Mouse (Mus musculus) forebrain, postnatal 0 days (tissue): ENCODE results near the gene Fxyd3. TPM values are rescaled to one million over a fixed set of nuclear protein-coding genes. Genes with fewer than 3 reads are reported as not detected.
A peak's percentile ranks its signal among the peaks of the same experiment; 100 is the strongest.

Experiments used
- ATAC-seq: fragments of 200-750 bp; cut with Nextera tagmentation; 2 replicates; pipeline ENCODE4 v1.8.0; 2017; ENCODE audit warnings: mild to moderate bottlenecking, moderate library complexity
- DNase-seq: peaks from one replicate; pipeline ENCODE4 v3.0.0-alpha.2; 2015
- H3K27ac ChIP-seq: fragments of 300-500 bp; sonication (generic); 2 replicates; pipeline ENCODE4 v1.5.1; 2014; ENCODE audit warnings: low read depth, mild to moderate bottlenecking, antibody characterized with exemption, low read length, moderate library complexity, mixed read lengths
- H3K27me3 ChIP-seq: fragments of 300-500 bp; sonication (generic); 2 replicates; pipeline ENCODE4 v1.6.1; 2014; ENCODE audit warnings: mild to moderate bottlenecking, low read length, mixed read lengths; ENCODE audit not compliant: insufficient read depth
- H3K36me3 ChIP-seq: fragments of 300-500 bp; sonication (generic); 2 replicates; pipeline ENCODE4 v1.6.1; 2014; ENCODE audit warnings: mild to moderate bottlenecking, moderate library complexity; ENCODE audit not compliant: insufficient read depth
- H3K4me1 ChIP-seq: fragments of 300-500 bp; sonication (generic); 2 replicates; pipeline ENCODE4 v1.6.1; 2014; ENCODE audit warnings: antibody characterized with exemption; ENCODE audit not compliant: insufficient read depth
- H3K4me2 ChIP-seq: fragments of 300-500 bp; sonication (generic); 2 replicates; pipeline ENCODE4 v1.6.1; 2014; ENCODE audit warnings: low read depth, mild to moderate bottlenecking, moderate library complexity
- H3K4me3 ChIP-seq: fragments of 300-500 bp; sonication (generic); 2 replicates; pipeline ENCODE4 v1.5.1; 2014; ENCODE audit warnings: low read depth, low read length, mixed read lengths
- H3K9ac ChIP-seq: fragments of 300-500 bp; sonication (generic); 2 replicates; pipeline ENCODE4 v1.6.1; 2014; ENCODE audit warnings: mild to moderate bottlenecking
- H3K9me3 ChIP-seq: fragments of 300-500 bp; sonication (generic); 2 replicates; pipeline ENCODE4 v1.6.1; 2016; ENCODE audit warnings: low read length
- CTCF ChIP-seq: sonication (generic); IDR thresholded peaks from 2 replicates; pipeline ENCODE4 v1.5.1; 2016; ENCODE audit warnings: antibody characterized with exemption, control low read depth, low read depth
- WGBS: fragments of 180-500 bp; shearing (Covaris S2); extraction: QIAGEN DNeasy Blood & Tissue Kit; methylation state at CpG from one replicate; pipeline ENCODE4 v1.1.7; 2014; 5-methylcytosine and 5-hydroxymethylcytosine counted together
- polyA plus RNA-seq: library from polyadenylated mRNA; unstranded; fragments of >200 nt; fragmentation: Nextera tagmentation; extraction: Ambion mirVana; gene quantifications from 2 replicates; pipeline ENCODE4 v1.2.1, GENCODE M21; 2015
- total RNA-seq: library from RNA; depleted of rRNA; stranded (reverse); fragments of >200 nt; gene quantifications from 2 replicates; pipeline ENCODE4 v1.2.3, GENCODE M21; 2014; rRNA removed

Gene Fxyd3
- total RNA-seq = not detected in 2 replicates
- polyA plus RNA-seq = not detected in 2 replicates

DNA sequence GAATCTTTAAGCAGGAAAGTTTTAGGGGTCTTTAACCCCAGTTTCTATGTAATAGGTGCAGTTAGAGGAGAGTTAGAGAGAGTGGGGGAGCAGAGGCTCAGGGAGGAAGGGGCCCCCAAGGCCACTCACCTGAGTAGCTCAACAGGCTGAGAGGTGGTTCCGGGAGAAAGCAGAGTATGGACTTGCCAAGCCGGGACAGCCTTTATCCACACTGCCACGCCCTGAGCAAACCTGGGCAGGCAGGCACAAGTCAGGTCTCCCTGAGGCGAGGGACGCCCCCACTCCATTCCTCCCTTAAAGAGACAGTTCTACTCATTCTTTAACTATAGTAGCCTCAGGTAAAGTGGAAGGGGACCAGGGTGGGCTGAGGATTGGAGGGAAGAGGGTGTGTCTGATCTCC, at the start of gene Fxyd3:
TSS of gene Fxyd3 (minus strand) at position 213 of the 400 bp plus-strand sequence.
- Histone ChIP-seq H3K27ac (no peak within 1 kb of the TSS), H3K9ac (no peak within 1 kb of the TSS), H3K4me3 (no peak within 1 kb of the TSS), H3K4me2 (no peak within 1 kb of the TSS), H3K4me1 (no peaks in the 10 kb centered on the region), H3K36me3 (no peaks in the 10 kb centered on the region), H3K9me3 (no peaks in the 10 kb centered on the region), H3K27me3 (no peaks in the 10 kb centered on the region)
- WGBS = 72% methylated on average over 5 of the region's 5 CpGs
- TF ChIP-seq CTCF = no peak
- no peak for DNase-seq
- ATAC-seq = no peak

DNA sequence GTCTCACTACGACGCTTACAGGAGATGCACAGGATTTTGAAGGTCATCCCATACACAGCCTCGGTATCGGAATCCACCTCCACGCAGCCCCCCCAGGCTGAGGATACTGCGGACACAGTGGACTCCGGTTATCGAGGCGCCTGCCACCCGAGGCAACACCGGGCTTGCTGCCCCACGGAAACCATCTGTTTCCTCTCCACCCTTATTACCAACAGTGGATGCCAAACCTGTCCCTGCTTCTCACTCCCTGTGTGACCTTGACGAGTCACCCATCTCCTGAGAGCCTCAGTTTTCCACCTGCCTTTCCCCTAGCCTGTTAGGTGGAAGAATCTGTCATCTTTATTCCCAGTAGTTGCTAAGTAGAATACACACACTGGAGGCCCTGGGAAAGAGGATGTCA, 48.6 kb upstream of the Fxyd3 start:
- H3K4me1 ChIP-seq = no peaks in the 10 kb centered on the region
- no peak for ATAC-seq
- H3K27ac ChIP-seq = no peak overlapping the region
- no peaks in the 10 kb centered on the region; the same call in 1 of the 2 replicates for H3K27me3 ChIP-seq
- no peak overlapping the region for H3K4me3 ChIP-seq
- no peaks in the 10 kb centered on the region for H3K9me3 ChIP-seq
- H3K36me3 ChIP-seq = peaks cover 17% of the 10 kb centered on the region
- 89% methylated on average over 13 of the region's 13 CpGs for WGBS
- no peak for TF ChIP-seq CTCF
- DNase-seq = no peak
- no peak overlapping the region for H3K9ac ChIP-seq
- H3K4me2 ChIP-seq = no peak overlapping the region

DNA sequence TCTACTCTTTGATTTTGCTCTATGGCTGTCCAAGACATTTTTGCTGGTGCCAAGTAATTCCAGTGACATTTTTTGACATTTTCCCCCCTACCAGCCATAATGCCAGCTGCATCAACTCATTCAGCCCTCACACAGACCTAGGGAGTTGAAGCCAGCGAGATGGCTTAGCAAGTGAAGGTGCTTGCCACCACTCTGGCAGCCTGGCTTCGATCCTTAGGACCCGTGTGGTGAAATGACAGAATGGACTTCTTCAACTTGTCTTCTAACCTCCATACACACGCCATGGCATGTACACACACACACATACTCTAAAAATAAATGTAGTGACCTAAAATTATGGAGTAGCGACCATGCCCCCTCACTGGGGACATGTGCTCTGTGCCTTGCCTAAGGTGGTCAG, 47.9 kb upstream of the Fxyd3 start:
- Histone ChIP-seq H3K27ac (no peak overlapping the region), H3K9ac (no peak overlapping the region), H3K4me3 (no peak overlapping the region), H3K4me1 (no peaks in the 10 kb centered on the region), H3K9me3 (no peaks in the 10 kb centered on the region), H3K4me2 (no peak overlapping the region), H3K27me3 (no peaks in the 10 kb centered on the region; the same call in 1 of the 2 replicates), H3K36me3 (peaks cover 10% of the 10 kb centered on the region)
- DNase-seq (no peak), ATAC-seq (no peak)
- no peak for TF ChIP-seq CTCF
- WGBS = 87% methylated on average over 5 of the region's 5 CpGs

DNA sequence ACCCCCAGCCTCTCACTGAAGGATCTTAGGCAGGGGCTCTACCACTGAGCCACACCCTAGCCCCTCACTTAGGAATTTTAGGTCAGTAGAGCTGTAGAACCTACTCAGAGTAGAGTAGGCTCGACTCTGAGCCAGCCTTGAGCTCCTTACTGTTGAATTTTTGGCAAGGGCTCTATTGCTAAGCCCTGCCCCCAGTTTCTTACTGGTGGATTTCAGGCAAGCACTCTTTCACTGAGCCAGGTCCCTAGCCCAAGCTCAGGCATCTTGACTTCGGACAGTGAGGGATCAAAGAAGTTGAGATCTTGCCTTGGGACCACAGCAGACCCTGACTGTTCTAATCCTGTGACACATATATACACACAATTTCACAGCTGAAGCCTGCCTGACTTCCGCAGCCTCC, 47.2 kb upstream of the Fxyd3 start:
- WGBS = 76% methylated on average over 3 of the region's 3 CpGs
- Histone ChIP-seq H3K4me3 (no peak overlapping the region), H3K4me1 (no peaks in the 10 kb centered on the region), H3K9ac (no peak overlapping the region), H3K4me2 (no peak overlapping the region), H3K27ac (no peak overlapping the region), H3K27me3 (no peaks in the 10 kb centered on the region; the same call in 1 of the 2 replicates), H3K36me3 (peaks cover 3% of the 10 kb centered on the region), H3K9me3 (no peaks in the 10 kb centered on the region)
- ATAC-seq = no peak
- no peak for DNase-seq
- no peak for TF ChIP-seq CTCF

DNA sequence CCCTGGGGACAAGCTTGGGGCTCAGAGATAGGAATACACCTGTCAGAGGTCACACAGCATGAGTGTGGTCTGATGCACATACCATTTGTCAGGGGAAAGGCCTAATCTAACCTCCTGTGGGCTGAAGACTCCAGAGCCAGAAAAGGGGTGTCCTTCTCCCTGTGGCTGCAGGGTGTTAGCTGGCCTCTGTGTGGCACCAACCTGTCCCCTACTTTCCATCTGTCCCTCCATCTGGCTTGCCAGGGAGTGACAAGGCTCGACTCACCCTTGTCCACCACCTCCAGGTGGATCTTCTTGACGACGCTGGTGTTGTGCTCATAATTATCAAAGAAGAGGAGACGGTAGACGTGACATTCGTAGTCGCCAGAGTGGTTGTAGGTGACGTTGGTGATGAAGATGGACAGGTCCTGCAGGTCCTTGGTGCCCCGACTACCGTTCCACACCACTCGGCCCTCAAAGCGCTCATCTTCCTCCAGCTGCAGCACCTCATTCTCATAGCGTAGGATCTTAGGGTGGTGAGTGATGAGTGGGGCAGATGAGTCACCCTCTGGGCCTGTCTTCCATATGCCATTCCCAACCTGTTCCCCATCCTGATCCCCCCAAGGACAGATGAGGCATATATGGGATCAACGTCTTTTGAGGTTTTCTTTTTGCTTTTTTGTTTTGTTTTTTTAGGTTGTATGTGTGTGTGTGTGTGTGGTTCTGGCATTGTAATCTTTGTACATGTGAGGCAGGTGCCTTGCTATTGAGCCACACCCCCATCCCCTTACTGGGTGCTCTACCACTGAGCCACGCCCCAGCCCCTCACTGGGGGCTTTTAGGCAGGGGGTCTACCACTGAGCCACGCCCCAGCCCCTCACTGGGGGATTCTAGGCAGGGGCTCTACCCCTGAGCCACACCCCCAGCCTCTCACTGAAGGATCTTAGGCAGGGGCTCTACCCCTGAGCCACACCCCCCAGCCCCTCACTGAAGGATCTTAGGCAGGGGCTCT, 46.4 kb upstream of the Fxyd3 start:
- Histone ChIP-seq H3K27ac (no peak overlapping the region), H3K4me1 (no peaks in the 10 kb centered on the region), H3K27me3 (no peaks in the 10 kb centered on the region; the same call in 1 of the 2 replicates), H3K4me2 (no peak overlapping the region), H3K9me3 (no peaks in the 10 kb centered on the region), H3K4me3 (no peak overlapping the region), H3K36me3 (no peaks in the 10 kb centered on the region), H3K9ac (no peak overlapping the region)
- ATAC-seq (no peak), DNase-seq (no peak)
- TF ChIP-seq CTCF = no peak
- 87% methylated on average over 16 of the region's 16 CpGs for WGBS

DNA sequence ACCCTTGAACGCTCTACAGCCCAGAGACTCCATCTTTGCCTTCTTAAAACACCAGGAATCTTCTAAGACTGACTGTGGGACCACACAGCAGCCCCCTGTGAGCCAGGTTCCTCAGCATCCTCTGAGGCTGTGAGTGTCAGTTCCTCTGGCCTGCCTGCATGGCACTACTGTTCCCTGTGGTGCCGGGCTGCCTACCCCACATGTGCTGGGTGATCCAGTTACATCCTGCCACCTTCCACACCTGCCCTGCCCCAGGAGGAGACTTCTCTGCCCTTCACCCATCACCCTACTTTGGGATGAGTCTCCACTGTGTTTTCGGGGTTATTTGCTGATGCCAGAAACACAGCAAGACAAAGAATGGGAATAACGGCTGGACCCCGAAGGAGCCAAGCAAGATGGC, 43.1 kb upstream of the Fxyd3 start:
- H3K4me2 ChIP-seq = no peak overlapping the region
- no peak overlapping the region for H3K9ac ChIP-seq
- WGBS = 86% methylated on average over 5 of the region's 5 CpGs
- H3K27me3 ChIP-seq = no peaks in the 10 kb centered on the region
- DNase-seq (no peak), ATAC-seq (no peak)
- no peaks in the 10 kb centered on the region for H3K36me3 ChIP-seq
- H3K4me3 ChIP-seq = no peak overlapping the region
- no peaks in the 10 kb centered on the region for H3K4me1 ChIP-seq
- no peaks in the 10 kb centered on the region for H3K9me3 ChIP-seq
- no peak for TF ChIP-seq CTCF
- no peak overlapping the region for H3K27ac ChIP-seq

DNA sequence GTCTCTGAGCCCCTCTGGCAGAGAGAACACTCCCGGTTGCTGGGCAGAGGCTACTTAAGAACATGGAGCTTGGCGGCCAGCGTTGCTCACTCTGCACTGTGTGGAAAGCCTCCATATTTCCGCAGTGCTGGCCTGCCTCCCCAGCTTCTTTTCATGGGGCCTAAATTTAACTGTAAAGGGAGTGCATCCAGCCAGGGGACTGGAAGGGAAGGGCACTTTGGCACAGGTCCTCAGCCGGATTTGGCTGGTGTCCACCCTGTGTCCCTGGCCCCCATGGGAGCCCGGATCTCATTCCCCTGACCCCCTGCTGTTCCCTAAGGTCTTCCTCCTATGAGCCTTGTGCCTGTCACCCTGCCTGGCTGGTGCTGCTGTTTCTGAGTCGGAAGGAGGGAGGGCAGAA, 42.0 kb upstream of the Fxyd3 start:
- ATAC-seq = 0 out of 2 replicates have a peak, but pooled peaks have one; percentile 16
- Histone ChIP-seq H3K36me3 (no peaks in the 10 kb centered on the region), H3K27ac (no peak overlapping the region), H3K27me3 (no peaks in the 10 kb centered on the region), H3K9ac (no peak overlapping the region), H3K4me2 (no peak overlapping the region), H3K9me3 (no peaks in the 10 kb centered on the region), H3K4me3 (no peak overlapping the region), H3K4me1 (no peaks in the 10 kb centered on the region)
- no peak for TF ChIP-seq CTCF
- DNase-seq = no peak
- 61% methylated on average over 7 of the region's 7 CpGs for WGBS
